Mouse (Mus musculus) liver, embryonic 14.5 days (tissue): ENCODE measurements around the gene Spen. TPM values are rescaled to one million over a fixed set of nuclear protein-coding genes. Genes with fewer than 3 reads are reported as not detected.

Source experiments
- ATAC-seq: fragments of 200-750 bp; cut with Nextera tagmentation; 2 replicates; pipeline ENCODE4 v1.8.0; 2017; ENCODE audit warnings: moderate number of reproducible peaks, mild to moderate bottlenecking, moderate library complexity; ENCODE audit not compliant: insufficient read depth
- DNase-seq, 3 experiments: peaks; one replicate each; pipeline ENCODE4 v3.0.0-alpha.2; 2012 to 2013; ENCODE audit warnings: low read depth in 3 of 3, low spot score in 3 of 3
- H3K27ac ChIP-seq: fragments of 300-500 bp; sonication (generic); 2 replicates; pipeline ENCODE4 v1.5.1; 2014; ENCODE audit warnings: moderate library complexity, mild to moderate bottlenecking, control low read depth, inconsistent platforms
- H3K27me3 ChIP-seq: fragments of 300-500 bp; sonication (generic); 2 replicates; pipeline ENCODE4 v1.6.1; 2014; ENCODE audit warnings: mild to moderate bottlenecking, low read length, moderate library complexity; ENCODE audit not compliant: control insufficient read depth, insufficient read depth
- H3K36me3 ChIP-seq: fragments of 300-500 bp; sonication (generic); replicated peaks from 2 replicates; pipeline ENCODE4 v1.6.1; 2014; ENCODE audit warnings: low read depth; ENCODE audit not compliant: control insufficient read depth, insufficient read depth
- H3K4me1 ChIP-seq, 2 experiments: fragments of 200-500 bp in 1 of 2; fragments of 300-500 bp in 1 of 2; sonication (generic) in 1 of 2; replicated peaks; 2 replicates each; pipeline ENCODE4 v1.6.1; 2012 to 2014; ENCODE audit warnings: antibody characterized with exemption in 1 of 2, inconsistent platforms in 1 of 2, low read length in 1 of 2; ENCODE audit not compliant: control insufficient read depth in 2 of 2, insufficient read depth in 2 of 2
- H3K4me2 ChIP-seq: fragments of 300-500 bp; sonication (generic); 2 replicates; pipeline ENCODE4 v1.6.1; 2014; ENCODE audit warnings: low read depth, mild to moderate bottlenecking, control low read depth, moderate library complexity
- H3K4me3 ChIP-seq, 2 experiments: fragments of 200-500 bp in 1 of 2; fragments of 300-500 bp in 1 of 2; sonication (generic) in 1 of 2; 2 replicates each; pipeline ENCODE4 v1.5.1; 2012 to 2014; ENCODE audit warnings: low read depth in 2 of 2, low read length in 2 of 2, mild to moderate bottlenecking in 2 of 2, control low read depth in 1 of 2, inconsistent platforms in 1 of 2, moderate library complexity in 1 of 2; ENCODE audit not compliant: insufficient read depth in 1 of 2
- H3K9ac ChIP-seq: fragments of 300-500 bp; sonication (generic); replicated peaks from 2 replicates; pipeline ENCODE4 v1.6.1; 2014; ENCODE audit warnings: mild to moderate bottlenecking, control low read depth, moderate library complexity
- H3K9me3 ChIP-seq: fragments of 300-500 bp; sonication (generic); 2 replicates; pipeline ENCODE4 v1.6.1; 2016; ENCODE audit warnings: low read length, mixed read lengths; ENCODE audit not compliant: control insufficient read depth
- CTCF ChIP-seq: IDR thresholded peaks from 2 replicates; pipeline ENCODE4 v1.5.1; 2016; ENCODE audit warnings: antibody characterized with exemption, low read depth, control low read depth
- EP300 ChIP-seq: IDR thresholded peaks from 2 replicates; pipeline ENCODE4 v1.6.1; 2016; ENCODE audit warnings: antibody characterized with exemption, low read depth
- WGBS: fragments of 180-500 bp; shearing (Covaris S2); extraction: QIAGEN DNeasy Blood & Tissue Kit; methylation state at CpG from one replicate; pipeline ENCODE4 v1.1.7; 2014; ENCODE audit not compliant: insufficient replicate concordance; 5-methylcytosine and 5-hydroxymethylcytosine counted together
- polyA plus RNA-seq, 2 experiments: library from polyadenylated mRNA; depleted of rRNA in 1 of 2; stranded (reverse) in 1 of 2; unstranded in 1 of 2; fragments of >200 nt; fragmentation: Nextera tagmentation in 1 of 2; extraction: Ambion mirVana in 1 of 2; gene quantifications; 2 replicates each; pipeline versions ENCODE4 v1.2.1 to v1.2.3; 2012 to 2014

Gene Spen
- polyA plus RNA-seq, 2 experiments: 3.4 to 4.0 TPM

- Histone ChIP-seq H3K4me3 (no peak overlapping the region), H3K36me3 (peaks cover 72% of the 10 kb centered on the region), H3K4me2 (no peak overlapping the region), H3K27me3 (no peaks in the 10 kb centered on the region), H3K9ac (no peak overlapping the region), H3K27ac (no peak overlapping the region), H3K9me3 (peaks cover 4% of the 10 kb centered on the region), H3K4me1 (no peaks in the 10 kb centered on the region)
- ATAC-seq (no peak), DNase-seq (no peak)
- WGBS: 92% methylated on average over 32 of the region's 32 CpGs
- TF ChIP-seq CTCF (no peak), EP300 (no peak)
These were observed 65.6 kb downstream of the Spen start for GRCm38 (mm10) chr4:141472641-141473321.

GRCm38 (mm10) chr4:141471491-141471890 lies 66.9 kb downstream of the Spen start:
- DNase-seq: no peak
- no peak overlapping the region for H3K9ac ChIP-seq
- ATAC-seq: no peak
- H3K4me2 ChIP-seq: no peak overlapping the region
- H3K9me3 ChIP-seq: peaks cover 3% of the 10 kb centered on the region
- H3K27ac ChIP-seq: no peak overlapping the region
- H3K4me3 ChIP-seq: no peak overlapping the region
- H3K36me3 ChIP-seq: peaks cover 69% of the 10 kb centered on the region
- WGBS: 93% methylated on average over 16 of the region's 16 CpGs
- H3K4me1 ChIP-seq: no peaks in the 10 kb centered on the region
- H3K27me3 ChIP-seq: no peaks in the 10 kb centered on the region
- TF ChIP-seq EP300 (no peak), CTCF (no peak)

GRCm38 (mm10) chr4:141469343-141469742 lies 69.1 kb downstream of the Spen start:
- ATAC-seq (no peak), DNase-seq (no peak)
- Histone ChIP-seq H3K4me3 (no peak overlapping the region), H3K4me2 (no peak overlapping the region), H3K4me1 (no peaks in the 10 kb centered on the region), H3K27me3 (no peaks in the 10 kb centered on the region), H3K36me3 (peaks cover 61% of the 10 kb centered on the region), H3K27ac (no peak overlapping the region), H3K9ac (no peak overlapping the region), H3K9me3 (no peaks in the 10 kb centered on the region)
- TF ChIP-seq EP300 (no peak), CTCF (no peak)
- 90% methylated on average over 9 of the region's 9 CpGs for WGBS

GRCm38 (mm10) chr4:141468576-141468975 lies 69.8 kb downstream of the Spen start:
- Histone ChIP-seq H3K27ac (no peak overlapping the region), H3K9ac (no peak overlapping the region), H3K4me1 (no peaks in the 10 kb centered on the region), H3K36me3 (peaks cover 56% of the 10 kb centered on the region), H3K4me2 (no peak overlapping the region), H3K27me3 (no peaks in the 10 kb centered on the region), H3K9me3 (no peaks in the 10 kb centered on the region), H3K4me3 (no peak overlapping the region)
- no peak for DNase-seq
- TF ChIP-seq CTCF (no peak), EP300 (no peak)
- ATAC-seq: no peak
- WGBS: 66% methylated on average over 10 of the region's 10 CpGs

GRCm38 (mm10) chr4:141467581-141467927 lies 70.8 kb downstream of the Spen start:
- no peak overlapping the region for H3K4me3 ChIP-seq
- no peaks in the 10 kb centered on the region for H3K9me3 ChIP-seq
- H3K27ac ChIP-seq: no peak overlapping the region
- peaks cover 46% of the 10 kb centered on the region for H3K36me3 ChIP-seq
- DNase-seq (no peak), ATAC-seq (no peak)
- no peaks in the 10 kb centered on the region for H3K4me1 ChIP-seq
- H3K4me2 ChIP-seq: no peak overlapping the region
- no peak overlapping the region for H3K9ac ChIP-seq
- H3K27me3 ChIP-seq: no peaks in the 10 kb centered on the region
- WGBS: 73% methylated on average over 6 of the region's 6 CpGs
- TF ChIP-seq EP300: no peak
- no peak for TF ChIP-seq CTCF
